Mouse (Mus musculus) gastrocnemius, postnatal 36 days (tissue): ENCODE measurements at regions not wholly inside any gene's neighbourhood (a gene's known extent, or its start where the extent isn't known, plus 50 kb on each side); places are given as distances from the start of the nearest gene placed in this dataset.

Experiments
- DNase-seq, 2 experiments: peaks; one replicate each; pipeline ENCODE4 v3.0.0; 2022
- intact Hi-C: fragments of 180-260 bp; cut with DNase I; formaldehyde crosslinking; loops from one replicate; pipeline ENCODE4 v1.15.1; 2025

DNA sequence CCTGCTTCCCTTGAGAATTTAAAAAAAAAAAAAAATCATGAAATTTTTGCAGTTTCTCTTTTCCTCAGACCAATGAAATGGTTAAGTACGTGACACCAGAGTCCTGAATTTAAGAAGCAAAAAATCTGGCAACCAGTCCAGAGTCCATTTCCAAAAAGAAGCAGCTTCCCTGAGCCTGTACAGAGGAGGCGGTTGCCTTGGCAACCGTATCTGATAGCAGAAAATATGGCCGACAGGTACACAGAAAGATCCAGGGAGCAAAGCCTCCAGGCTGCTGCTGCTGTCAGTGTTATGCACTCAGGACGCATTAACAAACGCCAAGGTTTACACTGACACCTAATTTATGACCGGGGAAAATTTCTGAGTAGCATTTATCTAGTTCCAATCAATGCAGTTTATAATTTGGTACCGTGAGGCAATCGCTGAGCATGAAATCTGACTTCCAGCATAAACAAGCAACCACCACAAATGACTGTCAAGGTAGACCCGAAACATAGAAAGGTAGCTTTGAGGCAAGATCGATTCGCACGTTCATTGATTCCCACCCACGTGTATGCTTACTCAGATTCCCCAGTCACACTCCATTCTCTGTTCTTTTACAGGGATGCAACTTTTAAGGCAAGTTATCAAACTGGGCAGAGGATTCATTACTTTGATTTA, 420.8 kb downstream of the Basp1 start:
- DNase-seq, result no peak
- intact Hi-C loops, result no loop called here

DNA sequence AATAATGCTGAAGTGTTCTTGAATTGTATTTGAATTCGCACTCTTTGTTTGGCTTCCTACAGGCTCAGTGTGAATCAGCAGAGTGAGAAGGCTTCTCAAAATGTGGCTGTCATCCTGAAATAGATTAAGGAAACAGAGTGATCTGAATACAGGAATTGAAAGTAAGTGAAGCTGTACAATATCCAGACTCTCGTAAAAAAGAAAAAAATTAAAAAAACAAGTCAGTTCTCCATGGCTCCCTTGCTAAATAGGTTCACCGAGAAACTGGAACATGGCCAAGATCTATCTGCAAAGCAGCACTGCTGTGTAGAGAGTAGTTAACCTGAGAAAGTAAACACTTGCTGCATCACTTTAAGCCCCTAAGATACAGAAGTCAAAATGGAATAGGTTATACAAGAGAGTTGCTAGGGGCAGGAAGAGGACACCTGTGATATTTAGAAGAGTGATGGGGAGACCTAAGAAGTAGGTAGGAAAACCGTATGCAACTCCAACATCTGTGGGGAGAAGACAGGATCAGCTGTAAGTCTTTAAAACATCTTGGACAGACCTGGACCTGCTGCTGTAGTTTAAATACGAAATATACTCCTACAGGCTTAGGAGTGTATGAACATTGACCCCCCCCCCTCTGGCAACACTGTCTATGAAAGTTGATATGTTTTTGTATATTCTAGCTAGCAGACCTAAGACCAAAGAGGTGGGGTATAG, 423.3 kb downstream of the Basp1 start:
- no peak for DNase-seq
- intact Hi-C loops, result no loop called here

- DNase-seq, result no peak
- intact Hi-C loops, result no loop called here
These were observed 432.7 kb downstream of the Basp1 start for GRCm38 (mm10) chr15:24980841-24981240.

DNA sequence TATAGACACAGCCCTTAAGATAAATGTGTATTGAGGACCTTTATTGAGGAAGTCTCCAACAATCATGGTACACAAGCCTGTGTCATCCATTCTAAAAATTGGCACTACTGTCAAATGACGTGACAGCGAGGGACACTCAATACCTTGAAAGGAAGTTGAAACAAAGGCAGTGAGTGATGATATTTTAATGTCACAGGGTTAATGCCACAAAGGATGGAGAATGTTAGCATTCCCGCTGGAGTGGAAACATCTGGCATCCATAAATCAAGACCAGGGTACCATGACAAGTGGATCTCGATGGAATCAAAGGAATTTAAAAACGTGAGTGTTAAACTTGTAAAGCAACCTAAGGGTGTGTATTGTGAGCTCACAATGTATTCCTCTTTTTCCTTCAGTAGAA, 441.5 kb downstream of the Basp1 start:
- no peak for DNase-seq
- intact Hi-C loops, result no loop called here

DNA sequence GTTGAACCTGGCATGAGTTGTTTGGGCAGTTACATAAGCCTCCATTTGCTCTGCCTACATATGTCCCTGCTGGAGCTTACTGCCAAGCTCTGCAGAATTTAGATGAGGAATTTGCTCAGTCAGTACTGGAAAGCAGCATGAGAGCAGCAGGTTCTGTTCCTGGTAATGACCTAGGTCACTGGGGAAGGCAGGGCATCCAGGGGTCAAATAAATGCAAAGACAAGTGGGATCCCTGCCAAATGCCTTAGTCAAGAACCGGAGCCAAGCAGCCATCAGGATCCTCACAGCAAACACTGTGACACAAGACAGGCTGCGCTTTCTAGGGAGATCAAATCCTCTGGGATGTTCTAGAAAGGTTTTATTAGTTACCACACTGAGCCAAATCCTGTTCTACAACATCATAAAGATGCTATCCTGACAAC, 444.2 kb downstream of the Basp1 start:
- intact Hi-C loops, result no loop called here
- DNase-seq, result no peak

GRCm38 (mm10) chr15:24968636-24969317, 444.8 kb downstream of the Basp1 start:
- intact Hi-C loops, result no loop called here
- DNase-seq, result no peak

DNA sequence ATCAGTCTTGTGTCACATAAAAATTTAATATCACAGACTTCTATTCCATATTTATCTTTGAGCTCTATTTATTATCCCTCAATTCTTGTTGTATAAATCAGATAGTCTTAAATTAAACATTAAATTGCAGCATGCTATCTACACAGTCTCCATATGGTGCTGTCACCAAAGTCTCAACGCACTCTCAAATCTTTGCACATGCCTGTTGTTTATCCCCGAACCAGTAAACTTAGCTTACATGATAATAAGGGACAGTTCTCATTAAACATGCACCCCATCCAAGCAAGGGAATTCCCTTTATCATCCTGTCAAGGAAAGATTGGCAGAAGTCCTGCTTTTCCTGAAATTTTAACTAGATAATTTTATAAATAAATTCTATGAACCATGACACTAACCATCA, 483.8 kb downstream of the Basp1 start:
- intact Hi-C loops, result no loop called here
- no peak for DNase-seq

- DNase-seq, result no peak
- intact Hi-C loops, result no loop called here
These were observed 501.7 kb downstream of the Basp1 start for GRCm38 (mm10) chr15:24911866-24912265.

- intact Hi-C loops, result no loop called here
- no peak for DNase-seq
These were observed 502.1 kb downstream of the Basp1 start for GRCm38 (mm10) chr15:24911466-24911865.

GRCm38 (mm10) chr15:24906957-24907356, 506.6 kb downstream of the Basp1 start:
- intact Hi-C loops, result no loop called here
- DNase-seq, result no peak

GRCm38 (mm10) chr15:24878846-24879245, 534.7 kb downstream of the Basp1 start:
- DNase-seq, result no peak
- intact Hi-C loops, result no loop called here

DNA sequence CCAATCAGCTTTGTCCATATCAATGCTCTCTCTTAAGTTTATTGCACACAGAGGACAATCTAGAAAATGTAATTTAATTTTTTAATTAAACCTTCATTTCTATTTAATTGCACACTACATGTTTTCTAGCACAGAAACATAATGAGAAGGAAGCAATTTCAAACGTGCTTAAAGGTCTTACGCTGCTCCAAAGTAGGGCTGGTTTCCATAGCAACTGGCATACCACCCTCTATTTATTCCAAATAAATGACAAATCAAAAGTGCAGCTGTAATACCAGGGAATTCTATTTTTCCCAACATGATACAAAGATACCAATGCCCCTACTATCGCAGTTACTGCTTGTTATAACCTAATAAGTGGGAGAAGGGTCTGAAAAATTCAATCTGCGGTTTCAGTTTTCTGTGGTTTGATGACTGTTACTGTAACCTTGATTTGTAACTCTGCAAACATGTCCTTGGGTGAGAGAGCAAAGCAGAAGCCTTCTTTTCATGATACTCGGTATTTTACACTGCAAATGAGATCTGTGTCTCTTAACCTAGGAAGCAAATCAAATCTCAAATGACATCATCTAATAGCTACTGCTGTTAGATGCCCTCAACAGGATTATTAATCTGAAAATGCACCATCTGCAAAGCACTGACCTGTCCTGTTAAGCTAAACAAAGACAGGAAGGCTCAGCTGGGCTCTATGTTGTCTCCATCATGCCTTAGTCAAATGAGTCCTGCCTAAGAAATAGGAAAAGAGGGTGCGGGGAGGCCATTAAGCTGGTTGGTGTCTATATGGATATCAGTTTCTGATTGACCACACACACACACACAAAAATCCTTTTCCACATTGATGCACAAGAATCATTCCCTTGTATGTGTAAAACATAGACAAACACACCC, 535.6 kb downstream of the Basp1 start:
- intact Hi-C loops, result no loop called here
- no peak for DNase-seq

DNA sequence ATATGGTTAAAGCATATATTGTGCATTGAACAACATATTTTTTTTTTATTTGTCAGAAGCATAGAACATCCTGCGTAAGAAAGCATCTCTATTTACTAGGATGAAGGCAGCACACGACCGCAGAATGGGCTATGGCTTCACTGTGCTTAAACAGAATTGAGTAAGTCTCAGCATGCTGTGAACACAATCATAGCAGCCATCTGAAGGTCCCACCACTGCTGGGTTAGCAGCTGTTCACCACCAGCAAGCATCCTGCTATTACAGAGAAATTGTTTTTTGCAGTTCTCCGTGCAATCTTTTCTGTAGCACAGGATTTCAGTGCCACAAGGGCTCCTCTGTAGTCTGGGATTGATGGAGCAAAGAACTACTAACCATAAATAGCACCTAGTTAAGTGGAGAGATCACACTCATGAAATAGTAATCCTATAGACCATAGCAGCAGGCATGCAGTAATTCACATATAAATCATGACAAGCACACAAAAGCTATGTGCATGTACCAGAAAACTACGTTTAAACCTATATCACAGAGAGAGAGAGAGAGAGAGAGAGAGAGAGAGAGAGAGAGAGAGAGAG, 537.3 kb downstream of the Basp1 start:
- DNase-seq, result no peak
- intact Hi-C loops, result no loop called here

- intact Hi-C loops, result no loop called here
- no peak for DNase-seq
These were observed 573.3 kb downstream of the Basp1 start for GRCm38 (mm10) chr15:24840271-24840670.

GRCm38 (mm10) chr15:24838390-24838789, 575.2 kb downstream of the Basp1 start:
- intact Hi-C loops, result no loop called here
- no peak for DNase-seq

DNA sequence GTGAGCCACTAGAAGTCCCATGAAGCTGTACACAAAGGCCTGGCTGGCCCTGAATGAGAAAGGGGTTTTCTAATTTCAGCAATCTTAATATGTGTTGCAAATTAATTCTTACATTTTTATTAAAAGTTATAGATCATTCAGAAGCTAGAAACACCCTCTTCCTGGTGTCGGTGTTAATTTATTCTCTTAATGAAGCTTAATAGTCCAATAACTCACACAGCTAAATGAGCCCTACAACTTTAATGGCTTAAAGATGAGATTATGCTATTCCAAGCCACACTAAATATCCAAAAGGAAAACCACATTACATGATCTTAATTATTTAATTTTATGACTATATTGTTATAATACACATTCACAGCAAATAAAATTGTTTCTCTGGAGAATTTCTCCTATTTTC, 585.7 kb downstream of the Basp1 start:
- intact Hi-C loops, result no loop called here
- DNase-seq, result no peak

- intact Hi-C loops, result no loop called here
- no peak for DNase-seq
These were observed 586.3 kb downstream of the Basp1 start for GRCm38 (mm10) chr15:24827259-24827658.

DNA sequence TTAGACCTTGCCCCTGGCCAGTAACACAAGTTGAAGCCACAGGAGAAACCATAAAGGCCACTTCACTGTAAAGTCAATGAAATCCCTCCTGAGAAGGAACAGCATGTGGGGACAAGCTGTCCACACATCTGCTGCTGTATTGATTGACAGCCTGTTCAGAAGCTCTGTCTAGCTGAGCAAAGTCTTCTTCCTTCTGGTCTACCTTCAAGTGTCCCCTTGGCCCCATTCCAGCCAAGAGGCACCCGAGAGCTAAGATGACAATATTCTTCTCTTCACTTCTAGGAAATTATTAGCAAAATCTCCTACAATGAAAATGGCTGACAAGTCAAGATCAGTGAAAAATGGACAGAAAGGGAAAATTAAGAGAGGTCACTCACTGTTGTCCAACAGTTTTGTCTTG, 616.7 kb downstream of the Basp1 start:
- no peak for DNase-seq
- intact Hi-C loops, result no loop called here

DNA sequence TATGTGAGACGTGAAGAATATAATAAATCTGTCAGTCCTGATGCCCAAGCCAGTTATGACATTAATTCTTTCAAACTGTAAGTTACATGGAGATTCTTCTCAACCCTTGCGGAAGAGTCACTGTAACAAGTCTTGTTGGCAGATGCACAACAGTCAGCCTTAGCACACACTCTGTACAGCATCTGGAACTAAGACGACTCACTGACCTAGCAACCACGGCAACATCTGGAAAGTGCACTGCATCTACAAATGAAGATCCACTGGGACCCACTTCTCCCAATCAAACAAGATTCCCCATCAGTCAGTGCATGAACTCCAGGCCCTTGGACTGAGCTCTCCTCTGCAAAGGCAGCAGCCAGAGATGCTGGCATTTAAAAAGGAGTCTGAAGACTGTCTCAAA, 620.2 kb downstream of the Basp1 start:
- DNase-seq, result peak in 1 of 2 experiments; percentile 15
- intact Hi-C loops, result no loop called here

- intact Hi-C loops, result no loop called here
- DNase-seq, result no peak
These were observed 627.2 kb downstream of the Basp1 start for GRCm38 (mm10) chr15:24786336-24786735.

- intact Hi-C loops, result no loop called here
- no peak for DNase-seq
These were observed 635.3 kb downstream of the Basp1 start for GRCm38 (mm10) chr15:24778234-24778633.
